Mouse (Mus musculus) myocyte (in vitro differentiated cells): ENCODE measurements around the gene Esrp2.

ENCODE experiments used
- CEBPB ChIP-seq: IDR thresholded peaks from 2 replicates; pipeline ENCODE4 v1.6.1; 2011; ENCODE audit warnings: mild to moderate bottlenecking, moderate library complexity; ENCODE audit not compliant: poor library complexity, insufficient read depth, severe bottlenecking
- E2F4 ChIP-seq: IDR thresholded peaks from one replicate; pipeline ENCODE4 v1.6.1; 2011; ENCODE audit warnings: mild to moderate bottlenecking, control low read depth, moderate library complexity; ENCODE audit not compliant: insufficient read depth
- POLR2A ChIP-seq: IDR thresholded peaks from one replicate; pipeline ENCODE4 v1.6.1; 2011; ENCODE audit warnings: low read depth, mild to moderate bottlenecking, control low read depth, moderate library complexity; ENCODE audit not compliant: insufficient read length
- TCF12 ChIP-seq: IDR thresholded peaks from one replicate; pipeline ENCODE4 v1.6.1; 2011; ENCODE audit warnings: mild to moderate bottlenecking, control low read depth; ENCODE audit not compliant: poor library complexity, insufficient read depth, severe bottlenecking
- USF1 ChIP-seq: IDR thresholded peaks from one replicate; pipeline ENCODE4 v1.6.1; 2011; ENCODE audit warnings: low read depth, mild to moderate bottlenecking, control low read depth, moderate library complexity

DNA sequence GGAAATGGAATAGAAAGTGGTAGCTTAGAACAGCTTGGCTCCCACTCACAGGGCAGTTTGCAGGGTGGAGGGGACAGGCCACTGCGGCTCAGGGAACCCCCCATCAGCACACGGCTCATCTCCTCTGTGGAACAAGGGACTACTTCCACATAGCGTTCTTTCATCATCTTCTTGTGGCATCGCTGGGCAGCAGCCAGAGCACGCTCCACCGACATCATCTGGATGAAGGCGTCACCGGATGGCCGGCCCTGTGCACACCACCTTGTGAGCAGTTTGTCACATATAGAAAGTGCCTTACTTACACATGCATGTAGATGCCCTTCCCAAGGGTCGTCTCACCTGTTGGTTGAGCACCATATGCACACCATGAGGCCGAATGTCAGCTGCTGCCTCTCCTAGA lies 4.4 kb downstream of the Esrp2 start:
- no peak for TF ChIP-seq USF1
- TF ChIP-seq TCF12 = no peak
- no peak for TF ChIP-seq POLR2A
- TF ChIP-seq E2F4 = no peak
- no peak for TF ChIP-seq CEBPB
